Mouse (Mus musculus) C2C12 (cell line): ENCODE data around the gene Ldb1.
"Not testable (repeated sequence)": the region's sequence is repeated elsewhere in the genome, so short reads cannot be mapped to it uniquely, and the experiment has no call there.

ENCODE experiments used
- CEBPB ChIP-seq: IDR thresholded peaks from one replicate; pipeline ENCODE4 v1.6.1; 2011; ENCODE audit warnings: low read depth, mild to moderate bottlenecking, control low read depth, moderate library complexity
- CTCF ChIP-seq: IDR thresholded peaks from one replicate; pipeline ENCODE4 v1.5.1; 2011; ENCODE audit not compliant: control insufficient read depth, insufficient read depth, insufficient read length
- FOSL1 ChIP-seq: IDR thresholded peaks from one replicate; pipeline ENCODE4 v1.8.0; 2011; ENCODE audit warnings: mild to moderate bottlenecking, low read length; ENCODE audit not compliant: poor library complexity, insufficient read depth, severe bottlenecking
- USF1 ChIP-seq: IDR thresholded peaks from one replicate; pipeline ENCODE4 v1.6.1; 2011; ENCODE audit warnings: low read depth, mild to moderate bottlenecking, control low read depth, moderate library complexity

- TF ChIP-seq USF1, CTCF, FOSL1, CEBPB: not testable (repeated sequence)
These were observed 51.6 kb downstream of the Ldb1 start for GRCm38 (mm10) chr19:45993441-45993840.
